Mouse (Mus musculus): ENCODE data around the gene Gcgr.
"Not testable (repeated sequence)": the region's sequence is repeated elsewhere in the genome, so short reads cannot be mapped to it uniquely, and the experiment has no call there.

Gcgr gene

DNA sequence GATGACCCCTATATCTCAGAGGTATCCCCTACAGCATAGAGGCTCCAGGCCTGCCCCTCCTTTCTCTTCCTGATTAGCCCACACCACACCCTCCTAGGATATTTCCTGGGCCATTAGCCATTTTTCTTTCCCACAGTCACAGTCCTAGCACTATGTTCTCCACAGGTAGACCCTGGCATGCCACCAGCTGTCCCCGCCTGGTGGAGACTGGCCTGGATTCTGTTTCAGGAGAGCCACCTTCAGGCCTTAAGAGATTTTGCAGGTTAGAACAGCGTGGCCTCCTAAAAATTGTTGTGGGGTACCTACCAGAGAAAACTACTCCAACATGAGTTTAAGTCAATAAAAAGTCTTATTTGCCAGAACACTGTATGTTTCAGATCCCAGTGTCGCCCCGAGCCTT is 23.6 kb upstream of the Gcgr start:
- no peak for DNase-seq (ENCODE audit: low spot score in 2 of 2)

DNA sequence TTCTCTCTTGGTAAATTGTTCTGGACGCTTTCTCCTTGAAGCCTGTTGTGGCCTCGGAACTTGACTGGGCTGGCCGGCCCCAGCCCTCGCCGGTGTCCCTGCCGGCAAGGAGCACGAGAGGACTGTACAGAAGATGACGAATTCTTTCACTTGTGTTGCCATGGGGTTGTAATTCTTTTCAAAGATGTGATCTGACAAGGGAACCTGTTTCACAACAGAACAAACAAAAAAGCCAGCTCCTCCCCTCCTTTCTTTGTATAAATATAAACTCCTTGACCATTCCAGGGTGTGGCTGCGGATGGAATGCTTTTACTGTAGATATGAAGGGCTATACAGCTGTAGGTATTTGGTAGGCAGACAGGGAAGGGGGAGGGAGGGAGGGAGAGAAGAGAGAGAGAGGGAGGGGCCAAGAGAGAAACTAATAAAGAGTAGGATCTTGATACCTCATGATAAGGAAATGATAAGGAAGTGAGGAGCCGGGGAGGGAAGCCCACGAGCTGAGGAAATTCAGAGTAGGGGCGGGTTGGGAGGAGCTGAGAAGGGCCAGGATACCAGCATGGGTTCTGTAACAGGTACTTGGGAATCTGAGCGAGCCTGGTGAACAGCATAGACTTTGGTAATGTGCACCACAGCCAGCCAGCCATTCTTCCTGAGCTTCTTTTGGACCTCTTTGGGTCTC is 22.7 kb upstream of the Gcgr start:
- DNase-seq (ENCODE audit: low spot score in 2 of 2): no peak

DNA sequence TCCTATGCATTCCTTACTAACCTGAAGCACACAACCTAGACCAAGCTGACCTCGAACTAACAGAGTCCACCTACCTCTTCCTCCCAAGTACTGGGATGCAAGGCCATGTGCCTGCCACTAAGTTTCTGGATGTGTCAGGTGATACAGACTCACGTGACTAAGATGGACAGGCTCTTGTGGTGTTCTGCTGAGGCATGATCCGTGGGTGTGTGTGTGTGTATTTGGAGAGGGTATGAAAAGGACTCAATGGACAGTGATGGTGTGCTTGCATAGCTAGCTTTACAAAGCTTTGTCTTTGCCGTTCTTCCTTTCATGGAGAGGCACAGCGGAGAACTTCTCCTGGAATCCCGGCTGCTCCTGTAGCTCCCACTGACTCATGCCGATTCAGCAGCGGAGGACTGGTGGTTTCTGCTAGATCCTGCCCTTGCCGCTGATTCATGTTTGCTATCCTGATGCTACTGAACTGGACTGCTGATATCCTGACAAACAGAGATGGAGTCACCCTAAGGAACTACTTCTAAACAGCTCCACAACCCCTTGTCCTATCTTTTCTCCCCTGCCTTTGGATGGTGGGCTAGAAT is 22.1 kb upstream of the Gcgr start:
- DNase-seq (ENCODE audit: low spot score in 2 of 2): no peak

DNA sequence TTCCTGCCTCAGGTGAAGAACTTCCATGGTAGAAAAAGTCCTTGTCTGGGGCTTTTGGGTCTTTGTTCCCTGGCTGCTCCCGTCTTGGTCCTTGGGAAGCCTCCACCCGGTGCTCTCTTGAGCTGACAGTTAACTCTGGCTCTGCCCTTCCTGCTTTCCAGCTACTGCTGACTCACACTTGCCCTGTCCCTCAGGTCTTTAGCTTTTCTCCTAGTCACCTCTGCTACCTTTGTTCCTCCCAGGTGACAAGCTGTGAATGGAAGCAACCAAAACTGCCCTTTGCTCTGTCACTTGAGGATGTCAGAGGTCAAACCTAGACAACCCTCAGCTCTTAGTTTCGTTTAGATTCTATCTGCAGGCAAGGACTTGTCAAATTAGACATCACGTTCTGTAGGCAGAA is 20.6 kb upstream of the Gcgr start:
- DNase-seq (ENCODE audit: low spot score in 2 of 2): no peak

DNA sequence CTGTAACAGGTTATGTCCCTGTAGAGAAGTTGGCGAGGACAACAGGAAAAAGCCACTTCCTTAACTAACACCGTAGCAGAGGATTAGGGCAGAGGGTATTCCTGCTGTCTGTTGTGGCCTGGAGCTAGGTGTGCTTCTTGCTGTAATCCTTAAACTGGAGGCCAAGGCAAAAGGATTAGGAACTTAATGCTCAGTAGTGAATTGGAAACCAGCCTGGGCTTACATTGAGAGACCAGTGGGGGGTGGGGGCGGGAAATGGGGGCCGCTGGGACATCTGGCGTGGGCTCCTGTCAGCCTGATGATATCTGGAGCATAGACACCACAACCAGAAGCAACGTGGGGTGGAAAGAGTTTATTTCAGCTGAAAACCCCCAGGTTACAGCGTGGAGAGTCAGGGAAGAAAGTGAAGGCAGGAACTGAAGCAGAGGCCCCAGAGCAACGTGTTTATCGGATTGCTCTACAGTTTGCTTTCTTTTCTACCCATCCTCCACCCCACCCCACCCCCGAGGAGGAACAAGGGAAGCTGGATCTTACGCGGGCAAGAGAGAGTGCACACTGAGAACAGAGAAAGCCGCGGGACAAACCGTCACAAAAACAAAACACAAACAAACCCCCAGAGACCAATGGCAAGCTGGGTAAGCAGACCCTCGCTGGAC is 20.0 kb upstream of the Gcgr start:
- DNase-seq (ENCODE audit: low spot score in 2 of 2): no peak

DNA sequence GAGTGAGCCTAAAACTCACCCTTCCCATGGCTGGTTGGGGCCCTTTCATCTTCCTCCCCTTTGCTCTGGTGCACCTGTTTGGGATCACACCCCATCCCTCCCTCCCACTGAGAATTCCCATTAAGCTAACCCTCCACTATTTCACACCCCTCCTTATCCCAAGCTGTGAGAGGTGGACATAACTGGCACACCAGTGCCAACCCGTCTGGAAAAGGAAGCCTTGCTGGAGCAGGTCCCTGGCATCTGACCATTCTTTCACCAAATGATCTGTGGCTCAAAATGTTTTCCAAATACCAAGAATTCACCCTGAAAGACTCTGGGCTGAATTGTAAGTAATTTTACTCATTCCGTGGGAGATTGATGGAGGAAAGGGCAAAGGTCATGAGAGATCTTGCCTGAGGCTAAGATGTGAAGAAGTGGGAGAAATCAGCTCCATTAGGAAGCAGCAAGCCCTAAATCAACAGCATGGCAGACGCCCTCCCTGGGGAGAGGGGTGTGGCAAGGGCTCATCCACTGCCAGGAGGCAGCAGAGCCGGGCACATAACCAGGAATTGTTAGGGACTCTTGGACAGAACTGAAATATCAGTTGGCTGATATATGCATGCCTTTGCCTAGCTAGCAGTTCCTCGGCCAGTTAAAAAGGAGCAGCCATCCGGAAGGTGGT is 17.6 kb upstream of the Gcgr start:
- DNase-seq (ENCODE audit: low spot score in 2 of 2): no peak

DNA sequence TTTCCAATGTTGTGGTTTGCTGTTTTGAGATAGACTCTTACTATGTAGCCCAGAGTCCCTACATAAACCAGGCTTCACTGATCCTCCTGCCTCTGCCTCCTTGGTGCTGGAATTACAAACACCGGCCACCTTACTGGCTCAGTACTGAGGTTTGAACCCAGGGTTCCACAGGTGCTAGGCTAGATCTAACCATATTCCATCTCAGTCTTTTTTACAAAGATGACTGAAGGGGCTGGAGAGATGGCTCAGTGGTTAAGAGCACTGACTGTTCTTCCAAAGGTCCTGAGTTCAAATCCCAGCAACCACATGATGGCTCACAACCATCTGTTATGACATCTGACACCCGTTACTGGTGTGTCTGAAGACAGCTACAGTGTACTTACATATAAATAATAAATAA is 16.2 kb upstream of the Gcgr start:
- DNase-seq (ENCODE audit: low spot score in 2 of 2): not testable (repeated sequence)

DNA sequence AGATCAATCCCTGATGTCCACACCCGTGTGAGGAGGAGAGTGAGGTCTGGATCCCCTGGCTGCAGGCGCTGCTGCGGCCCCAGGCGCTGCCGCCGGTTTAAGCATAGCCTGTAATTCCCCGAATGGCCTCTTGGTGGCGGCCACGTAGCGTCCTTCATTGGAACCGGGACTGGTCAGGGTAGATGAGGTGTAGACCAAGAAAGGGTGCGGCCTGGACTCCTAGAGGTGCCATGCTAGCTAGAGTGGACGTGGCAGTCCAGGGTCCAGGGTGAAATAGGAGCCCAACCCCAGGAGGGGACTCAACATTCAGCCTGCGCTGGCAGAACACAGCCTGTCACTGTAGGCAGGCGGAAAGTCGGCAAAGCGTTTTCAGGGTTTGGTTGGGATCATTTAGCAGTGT is 14.9 kb upstream of the Gcgr start:
- DNase-seq (ENCODE audit: low spot score in 2 of 2): peak; percentile 90

DNA sequence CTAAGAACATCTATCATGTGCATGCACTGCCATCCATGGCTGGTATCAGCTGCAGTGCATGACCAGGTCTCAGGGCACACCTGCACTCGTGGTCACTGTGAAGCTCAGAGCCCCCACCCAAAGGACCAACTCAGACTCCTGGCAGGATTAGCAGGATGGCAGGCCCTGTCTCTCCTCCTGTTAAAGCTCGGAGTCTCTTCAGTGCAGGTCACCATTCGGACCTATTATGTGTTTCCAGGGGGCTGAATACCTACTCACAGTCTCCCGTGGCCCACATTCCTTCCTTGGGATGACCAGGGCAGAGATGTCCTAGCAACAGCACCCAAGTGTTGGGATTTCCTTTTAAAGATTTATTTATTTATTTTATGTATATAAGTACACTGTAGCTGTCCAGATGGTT is 13.4 kb upstream of the Gcgr start:
- no peak for DNase-seq (ENCODE audit: low spot score in 2 of 2)

DNA sequence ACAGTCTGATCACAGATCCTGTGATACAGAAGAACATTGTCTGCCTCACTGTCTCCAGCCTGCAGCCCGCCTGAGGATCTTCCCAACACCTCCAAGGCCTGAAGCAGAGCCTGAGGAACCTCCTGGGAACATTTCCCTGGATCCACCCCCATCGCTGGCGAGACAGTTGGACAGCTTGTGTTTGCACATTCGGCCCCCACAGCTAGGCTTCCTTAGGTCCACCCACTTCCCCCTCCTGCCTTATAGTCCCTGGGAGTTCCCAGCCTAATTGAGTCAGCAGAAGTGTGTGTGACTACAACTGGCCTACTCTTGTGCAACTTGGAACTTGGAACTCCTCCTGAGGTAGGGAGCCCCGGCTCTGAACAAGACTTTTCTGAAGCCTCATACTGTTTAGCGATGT is 12.5 kb upstream of the Gcgr start:
- peak in 1 of 2 experiments; percentile 67 for DNase-seq (ENCODE audit: low spot score in 2 of 2)

DNA sequence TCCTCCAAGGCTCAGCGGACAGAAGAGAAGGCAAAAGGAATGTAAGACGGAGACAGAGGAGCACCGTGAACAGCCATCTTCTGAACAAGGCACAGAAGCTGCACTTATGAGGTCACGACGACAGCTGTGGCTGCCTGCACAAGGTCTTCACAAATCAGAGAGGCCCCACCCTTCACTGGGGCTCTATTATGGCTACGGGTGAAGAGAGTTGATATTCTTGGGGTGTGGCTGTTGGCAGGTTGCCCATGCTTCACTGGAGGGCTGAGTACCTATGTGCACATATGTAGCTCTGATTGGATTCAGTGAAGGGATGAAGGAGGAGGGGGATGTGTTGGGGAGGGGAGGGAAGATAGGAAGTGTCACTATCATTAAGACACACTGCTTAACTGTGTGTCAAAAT is 11.9 kb upstream of the Gcgr start:
- DNase-seq (ENCODE audit: low spot score in 2 of 2): no peak

DNA sequence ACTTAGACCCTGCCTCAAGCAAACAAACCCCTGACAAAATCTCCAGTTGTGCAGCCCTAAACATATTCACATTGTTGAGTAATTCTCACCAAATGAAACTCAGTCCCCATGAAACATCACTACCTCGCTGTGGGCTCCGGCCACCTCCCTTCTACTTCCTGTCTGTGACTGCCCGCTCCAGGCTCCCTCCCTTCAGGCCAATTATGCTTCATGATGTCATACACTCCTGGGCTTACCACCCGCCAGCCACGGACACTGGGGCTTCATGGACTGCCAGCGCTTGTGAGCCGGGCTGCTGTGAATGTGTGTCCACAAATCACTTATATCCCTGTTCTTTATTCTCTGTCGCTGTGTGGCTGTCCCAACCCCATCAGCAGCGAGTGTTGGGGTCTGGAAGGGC is 10.8 kb upstream of the Gcgr start:
- DNase-seq (ENCODE audit: low spot score in 2 of 2): peak in 1 of 2 experiments; percentile 40

DNA sequence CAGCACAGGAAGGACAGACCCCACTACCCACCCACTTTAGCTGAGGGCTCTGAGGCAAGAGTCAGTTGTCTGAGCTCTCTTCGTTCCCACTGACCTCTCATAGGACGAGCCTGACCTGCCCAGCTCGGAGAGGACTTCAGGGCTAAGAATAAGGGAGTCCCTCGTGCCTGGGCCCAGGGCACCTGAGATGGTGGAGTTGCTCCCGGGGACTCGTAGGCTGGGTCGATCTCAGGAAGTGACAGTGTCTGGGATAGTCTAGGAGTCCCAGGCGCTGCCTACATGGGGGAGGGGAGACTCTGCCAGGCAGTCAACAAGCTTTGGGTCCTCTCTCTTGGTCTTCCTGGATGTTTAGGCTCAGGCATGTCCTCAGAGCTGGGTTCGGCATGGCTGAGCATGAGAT is 10.0 kb upstream of the Gcgr start:
- DNase-seq (ENCODE audit: low spot score in 2 of 2): no peak

DNA sequence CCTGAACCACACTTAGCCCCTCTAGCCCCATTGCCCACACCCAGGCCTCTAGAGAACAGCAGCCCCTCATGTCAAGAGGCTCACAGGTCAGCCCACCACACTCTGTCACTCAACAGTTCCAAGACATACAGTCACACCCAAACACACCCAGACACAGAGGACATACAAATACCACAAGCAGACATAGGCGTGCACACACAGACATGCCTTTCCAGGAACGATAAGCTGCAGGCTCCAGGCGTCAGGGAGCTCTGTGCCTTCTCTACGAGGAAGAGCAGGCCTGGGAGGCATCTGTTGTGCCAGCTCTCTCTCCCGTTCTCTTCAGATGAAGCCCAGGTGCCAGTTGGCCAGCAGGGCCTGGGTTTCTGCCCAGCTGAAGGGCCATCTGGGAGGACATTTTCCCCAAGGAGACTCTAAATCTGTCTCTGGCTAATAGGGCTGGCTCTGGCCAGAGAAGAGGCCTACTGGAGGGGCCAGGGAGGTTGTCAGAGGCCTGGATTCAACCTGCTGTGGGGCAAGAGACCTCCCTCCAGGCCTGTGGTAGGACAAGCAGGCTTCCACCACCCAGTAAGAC is 9.4 kb upstream of the Gcgr start:
- DNase-seq (ENCODE audit: low spot score in 2 of 2): peak in 1 of 2 experiments; percentile 45

DNA sequence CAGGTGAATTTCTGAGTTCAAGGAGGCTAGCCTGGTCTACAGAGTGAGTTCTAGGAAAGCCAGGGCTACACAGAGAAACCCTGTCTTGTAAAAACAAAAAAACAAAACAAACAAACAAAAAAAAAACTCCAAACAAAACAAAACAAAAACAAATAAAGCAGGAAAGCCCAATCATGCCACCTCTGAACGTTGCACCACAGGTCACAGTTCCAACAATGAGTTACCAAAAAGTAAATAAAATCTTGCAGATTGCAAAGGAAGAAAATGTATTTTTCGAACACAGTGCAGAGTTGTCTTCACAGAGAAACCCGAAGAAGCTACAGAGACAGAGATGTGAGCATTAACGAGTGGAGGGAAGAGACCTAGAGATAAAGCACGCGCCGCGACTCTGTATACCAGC is 7.9 kb upstream of the Gcgr start:
- DNase-seq (ENCODE audit: low spot score in 2 of 2): no peak

DNA sequence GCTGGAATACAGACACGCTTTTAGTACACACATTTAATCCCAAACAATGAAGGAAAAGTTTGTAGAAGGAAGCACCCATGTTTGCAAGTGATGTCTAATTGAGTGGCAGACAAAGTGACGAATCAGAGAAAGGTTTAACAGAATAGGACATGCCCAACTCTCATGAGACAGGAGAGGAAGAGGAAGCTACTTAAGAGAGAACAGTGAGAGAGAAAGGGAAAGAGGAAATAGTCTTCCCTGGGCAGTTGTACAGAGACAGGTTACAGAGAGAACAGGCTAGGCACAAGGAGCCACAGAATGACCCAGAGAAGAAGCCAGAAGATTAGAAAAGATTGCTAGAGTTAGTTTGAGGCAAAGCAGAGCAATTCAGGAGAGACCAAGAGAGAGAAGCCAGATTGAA is 4.5 kb upstream of the Gcgr start:
- DNase-seq (ENCODE audit: low spot score in 2 of 2): no peak

DNA sequence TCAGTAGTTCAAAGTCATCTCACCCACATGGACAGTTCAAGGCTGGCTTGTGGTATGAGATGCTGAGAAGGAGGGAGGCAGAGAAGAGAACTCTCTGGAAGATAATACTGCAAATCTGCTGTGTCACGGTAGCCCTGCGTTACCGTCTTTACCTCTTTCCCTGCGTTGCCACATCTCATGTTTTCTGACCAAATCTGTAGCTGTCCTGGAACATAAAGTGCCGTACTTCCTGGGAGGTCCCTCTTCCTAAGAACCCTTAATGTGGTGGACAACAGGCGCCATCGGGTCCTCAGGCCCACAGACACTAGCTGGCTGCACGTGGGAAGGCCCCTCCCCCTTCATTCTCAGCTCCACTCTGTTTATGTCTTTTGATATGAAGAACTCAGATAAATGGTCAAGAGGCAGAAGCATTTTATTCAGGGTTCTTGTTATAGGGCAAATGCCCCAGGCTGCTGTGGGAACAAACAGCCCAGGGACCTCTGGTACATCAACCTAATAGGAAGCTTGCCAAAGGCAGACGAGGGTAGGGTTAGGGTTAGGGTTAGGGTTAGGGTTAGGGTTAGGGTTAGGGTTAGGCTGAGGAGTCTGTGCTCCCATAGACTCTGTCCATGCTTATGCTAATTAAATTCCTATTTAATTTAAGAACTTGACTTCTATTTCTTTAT is 2.7 kb upstream of the Gcgr start:
- DNase-seq (ENCODE audit: low spot score in 2 of 2): no peak

DNA sequence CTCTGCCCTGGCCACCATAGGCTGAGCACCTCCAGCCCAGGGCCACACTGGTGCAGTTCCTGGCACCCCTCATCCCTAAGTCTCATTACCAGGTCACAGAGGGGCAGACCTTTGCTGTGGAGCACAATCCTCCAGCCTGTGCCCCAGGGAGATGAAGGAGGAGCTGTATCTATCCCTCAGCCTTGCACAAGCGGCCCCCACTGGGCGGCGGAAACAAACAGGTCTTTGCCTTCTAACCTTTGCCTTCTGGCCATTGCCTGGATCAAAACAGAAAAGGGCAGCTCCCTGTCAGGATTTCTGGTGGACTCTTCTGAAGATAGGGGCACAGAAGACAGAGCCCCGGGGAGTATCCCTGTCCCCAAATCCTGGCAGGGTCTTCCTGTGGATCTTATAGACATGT is 1.6 kb upstream of the Gcgr start:
- no peak for DNase-seq (ENCODE audit: low spot score in 2 of 2)

DNA sequence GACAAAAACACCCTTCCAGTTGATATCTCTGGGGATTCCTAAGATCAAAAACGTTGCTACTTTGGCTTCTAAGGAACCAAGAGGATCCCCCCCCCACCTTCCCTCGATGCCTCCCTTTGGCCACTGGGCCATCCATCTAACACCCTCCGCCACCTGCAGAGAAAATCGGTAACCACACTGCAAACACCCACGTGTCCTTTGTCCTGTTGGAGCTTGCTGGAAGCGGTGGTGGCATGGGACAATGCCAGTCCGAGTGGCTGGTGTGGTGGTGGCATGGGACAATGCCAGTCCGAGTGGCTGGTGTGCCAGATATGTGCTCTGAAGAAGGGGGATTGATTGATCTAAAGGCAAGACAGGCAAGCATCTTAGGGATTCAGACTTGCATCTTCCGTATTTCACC is 1.1 kb downstream of the Gcgr start:
- DNase-seq (ENCODE audit: low spot score in 2 of 2): no peak

DNA sequence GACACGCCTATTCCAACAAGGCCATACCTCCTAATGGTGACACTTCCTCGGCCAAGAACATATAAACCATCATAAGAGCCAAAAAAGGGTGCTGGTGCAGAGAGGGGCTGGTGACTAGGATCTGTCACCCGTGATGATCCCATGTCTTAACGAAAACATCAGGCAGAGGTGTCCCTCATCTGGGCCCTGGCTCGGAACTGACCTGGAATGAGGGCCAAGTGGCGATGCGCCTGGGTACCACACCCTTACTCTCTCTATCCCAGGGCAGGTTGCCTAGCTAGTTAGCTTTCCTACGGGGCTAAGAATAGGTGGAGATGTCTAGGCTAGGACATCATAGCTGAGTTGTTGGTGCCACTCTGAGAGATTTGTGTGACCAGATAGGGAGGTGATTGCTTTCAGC is 3.6 kb downstream of the Gcgr start:
- no peak for DNase-seq (ENCODE audit: low spot score in 2 of 2)

DNA sequence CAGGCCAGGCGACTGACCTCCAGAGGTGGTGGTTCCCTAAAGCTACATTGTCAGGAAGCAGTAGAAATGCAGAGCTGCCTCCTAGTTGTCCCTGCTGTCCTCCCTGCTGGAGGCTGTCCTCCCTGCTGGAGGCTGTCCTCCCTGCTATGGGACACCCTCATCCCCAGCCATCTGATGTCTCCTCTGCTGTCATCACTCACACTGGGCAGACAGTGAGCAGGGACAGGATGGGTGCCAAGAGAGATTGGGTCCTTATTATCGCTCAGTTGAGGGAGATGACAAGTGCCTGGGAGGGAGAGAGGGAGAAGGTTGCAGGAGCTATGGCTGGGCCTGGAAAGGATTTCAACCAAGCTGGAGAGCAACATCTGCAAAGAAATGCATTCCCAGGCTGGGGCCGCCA is 4.6 kb downstream of the Gcgr start:
- no peak for DNase-seq (ENCODE audit: low spot score in 2 of 2)

DNA sequence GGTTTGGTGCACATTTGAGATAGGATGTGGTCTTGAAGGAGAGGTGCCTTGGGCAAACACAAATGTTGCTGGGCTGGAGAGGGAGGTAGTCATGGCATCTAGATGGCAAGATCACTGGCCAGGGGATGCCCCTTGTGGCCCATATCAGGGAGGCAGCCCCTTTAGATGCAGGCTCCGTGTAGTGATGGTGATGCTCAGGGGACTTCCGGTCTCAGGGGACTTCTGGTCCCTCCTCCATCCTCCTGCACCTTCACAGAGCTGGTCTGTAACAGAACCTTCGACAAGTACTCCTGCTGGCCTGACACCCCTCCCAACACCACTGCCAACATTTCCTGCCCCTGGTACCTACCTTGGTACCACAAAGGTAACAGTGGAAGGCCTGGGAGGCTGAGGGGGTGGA is 5.3 kb downstream of the Gcgr start:
- DNase-seq (ENCODE audit: low spot score in 2 of 2): no peak
